Mouse (Mus musculus) ovary, postnatal 10 days (tissue): ENCODE results near the gene Gse1.

Experiments
- DNase-seq: peaks from one replicate; pipeline ENCODE4 v3.0.0; 2022; ENCODE audit warnings: low spot score

Gene Gse1

GRCm38 (mm10) chr8:120376847-120377802 lies 148.9 kb downstream of the Gse1 start:
- DNase-seq, result no peak

DNA sequence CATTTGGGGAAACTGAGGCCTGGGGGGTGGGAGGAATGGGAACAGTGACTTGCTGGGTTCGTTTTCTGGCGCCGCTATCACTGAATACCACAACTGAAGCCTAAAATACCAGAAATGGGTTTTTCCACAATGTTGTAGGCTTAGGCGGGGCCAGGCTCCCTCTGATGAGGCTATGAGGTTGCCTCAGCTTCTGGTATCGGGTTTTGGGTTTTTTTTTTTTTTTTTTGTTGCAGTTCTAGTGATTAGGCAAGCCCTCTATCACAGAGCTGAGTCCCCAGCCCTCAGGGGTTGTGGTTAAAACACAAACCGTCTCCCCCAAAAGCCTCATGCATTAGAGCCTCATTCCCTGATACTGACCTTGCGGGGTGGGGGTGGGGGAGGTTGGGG lies 149.5 kb downstream of the Gse1 start:
- no peak for DNase-seq

DNA sequence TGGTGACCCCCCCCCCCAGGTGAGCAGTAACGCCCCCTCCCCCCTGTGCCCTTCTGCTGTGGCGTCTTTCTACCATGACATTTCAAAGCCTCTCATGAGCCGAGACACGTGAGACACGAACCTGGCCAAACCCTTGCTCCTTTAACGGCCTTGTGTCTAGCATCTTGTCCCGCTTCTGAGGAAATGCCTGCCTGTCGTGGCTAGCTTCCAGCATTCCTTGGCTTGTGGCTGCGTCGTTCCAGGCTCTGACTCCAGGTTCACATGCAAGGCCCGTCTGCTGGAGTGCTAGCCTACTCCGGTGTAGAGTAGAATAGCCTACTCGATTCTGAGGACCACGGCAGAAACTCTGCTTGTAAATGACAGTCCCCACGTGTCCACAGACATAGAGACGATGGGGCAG lies 150.1 kb downstream of the Gse1 start:
- no peak for DNase-seq

DNA sequence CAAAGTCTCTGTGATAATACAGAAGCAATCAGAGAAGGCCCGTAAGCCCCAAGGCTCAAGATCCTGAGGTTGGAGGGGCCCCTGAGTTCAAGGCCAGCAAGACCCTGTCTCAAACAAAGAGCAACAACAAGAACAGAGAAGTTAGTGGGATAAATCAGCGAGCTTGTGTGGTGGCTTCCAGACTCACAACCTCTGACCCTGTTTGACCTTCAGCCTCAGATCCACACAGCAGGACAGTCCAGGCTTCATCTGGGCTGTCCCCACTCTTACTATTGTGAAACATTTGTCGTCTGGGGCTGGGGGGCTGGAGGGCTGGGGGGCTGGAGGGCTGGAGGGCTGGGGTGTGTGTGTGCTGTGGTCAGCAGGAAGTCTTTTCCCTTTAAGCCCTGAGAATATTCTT lies 150.8 kb downstream of the Gse1 start:
- DNase-seq, result no peak

DNA sequence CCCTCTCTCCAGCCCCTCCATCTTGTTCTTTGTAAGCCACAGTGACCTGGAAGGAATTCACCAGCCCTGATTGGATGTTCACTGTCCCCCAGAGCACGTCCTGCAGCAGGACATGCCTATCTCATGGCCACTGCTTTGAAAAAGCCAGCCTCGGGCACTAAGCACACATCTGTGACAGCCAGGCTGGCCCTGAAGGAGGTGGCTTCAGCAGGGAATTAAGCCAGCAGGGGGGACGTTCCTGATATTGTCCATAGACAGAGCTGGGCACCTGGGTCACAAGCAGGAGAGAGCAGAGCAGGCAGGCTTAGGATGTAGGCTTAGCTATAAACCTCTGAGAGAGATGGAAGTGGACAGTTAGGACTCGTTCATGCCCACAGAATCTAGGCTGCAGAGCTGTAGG lies 153.6 kb downstream of the Gse1 start:
- no peak for DNase-seq

DNA sequence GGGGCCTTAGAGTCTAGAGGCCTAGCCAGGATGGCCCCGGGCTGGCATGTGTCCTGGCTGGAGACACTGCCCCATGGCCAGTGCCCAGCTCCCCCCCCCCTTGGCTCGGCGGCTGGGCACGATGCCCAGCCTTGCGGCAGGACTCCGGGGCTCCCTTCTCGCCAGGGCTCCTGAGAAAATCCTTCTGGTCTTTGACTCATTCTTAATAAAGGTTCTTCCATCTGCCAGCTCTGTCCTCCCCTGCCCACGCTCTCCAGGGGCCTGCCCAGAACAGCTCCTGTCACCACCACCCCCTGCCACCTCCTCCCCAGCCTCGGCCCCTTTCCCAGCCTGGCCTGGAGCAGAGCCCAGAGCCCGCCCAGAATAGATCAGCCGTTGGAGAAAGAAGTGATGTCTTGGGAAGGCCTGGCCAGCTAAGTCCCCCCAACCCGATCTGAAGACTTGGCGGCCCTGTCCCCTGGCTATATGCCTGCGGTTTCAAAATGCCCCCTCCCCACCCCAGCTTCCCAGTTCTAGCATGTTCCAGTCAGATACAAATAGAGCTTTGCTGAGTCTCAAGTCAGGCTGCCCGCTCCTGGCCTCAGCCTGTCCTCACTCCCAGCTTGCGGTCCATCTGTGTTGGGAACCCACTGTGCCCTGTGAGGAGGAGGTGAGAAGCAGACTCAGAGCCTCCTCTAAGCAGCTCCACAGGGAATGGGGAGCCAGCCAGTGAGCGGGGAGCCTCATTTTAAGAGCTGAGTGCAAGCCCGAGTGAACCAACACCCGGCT lies 154.4 kb downstream of the Gse1 start:
- peak; percentile 59 for DNase-seq

DNA sequence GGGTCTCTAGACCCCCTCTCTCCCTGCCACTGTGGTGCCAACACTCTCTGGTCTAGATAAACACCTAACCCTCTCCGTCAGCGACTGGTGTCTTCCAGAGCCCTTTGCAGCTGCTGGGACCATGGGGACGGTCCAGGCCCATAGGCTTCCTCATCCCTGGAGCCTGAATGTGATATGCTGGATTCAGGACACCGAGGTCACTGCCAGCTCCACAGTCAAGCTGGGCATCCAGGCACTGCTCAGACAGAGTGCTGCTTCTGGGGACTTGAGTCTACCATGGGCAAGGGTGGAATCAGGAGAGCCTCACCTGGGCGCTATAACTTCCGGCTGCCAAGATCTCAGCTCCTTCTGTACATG lies 154.9 kb downstream of the Gse1 start:
- no peak for DNase-seq

DNA sequence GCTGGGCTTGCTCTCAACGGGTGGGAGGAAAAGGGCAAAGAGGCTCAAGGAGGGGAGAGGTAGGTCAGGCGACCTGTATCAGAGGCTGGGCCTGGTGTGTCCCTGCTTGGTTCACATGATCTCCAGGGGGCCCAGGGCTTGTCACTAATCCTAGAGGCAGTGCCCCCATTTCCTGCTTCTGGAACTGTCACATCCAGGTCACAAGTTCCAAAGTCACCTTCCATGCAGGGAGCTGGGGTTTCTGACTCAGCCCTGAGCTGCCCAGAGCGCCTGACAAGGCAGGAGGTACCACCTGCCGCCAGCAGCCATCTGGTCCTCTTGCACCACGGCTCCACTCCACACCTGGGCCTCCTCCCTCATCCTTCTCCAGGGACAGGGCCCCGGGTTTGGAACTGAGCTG lies 155.5 kb downstream of the Gse1 start:
- DNase-seq, result no peak

DNA sequence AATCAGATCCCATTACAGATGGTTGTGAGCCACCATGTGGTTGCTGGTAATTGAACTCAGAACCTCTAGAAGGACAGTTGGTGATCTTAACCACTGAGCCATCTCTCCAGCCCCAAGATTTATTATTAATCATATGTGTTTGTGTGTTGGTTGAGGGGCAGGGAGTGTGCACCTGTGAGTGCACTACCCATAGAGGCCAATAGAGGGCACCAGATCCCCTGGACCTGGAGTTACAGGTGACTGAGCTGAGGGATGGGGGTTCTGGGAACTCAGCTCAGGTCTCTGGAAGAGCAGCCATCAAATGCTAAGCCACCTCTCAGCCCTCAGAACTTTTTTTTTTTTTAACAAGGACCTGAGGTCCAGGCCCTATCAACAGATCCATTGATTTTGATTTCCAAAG lies 156.5 kb downstream of the Gse1 start:
- no peak for DNase-seq

DNA sequence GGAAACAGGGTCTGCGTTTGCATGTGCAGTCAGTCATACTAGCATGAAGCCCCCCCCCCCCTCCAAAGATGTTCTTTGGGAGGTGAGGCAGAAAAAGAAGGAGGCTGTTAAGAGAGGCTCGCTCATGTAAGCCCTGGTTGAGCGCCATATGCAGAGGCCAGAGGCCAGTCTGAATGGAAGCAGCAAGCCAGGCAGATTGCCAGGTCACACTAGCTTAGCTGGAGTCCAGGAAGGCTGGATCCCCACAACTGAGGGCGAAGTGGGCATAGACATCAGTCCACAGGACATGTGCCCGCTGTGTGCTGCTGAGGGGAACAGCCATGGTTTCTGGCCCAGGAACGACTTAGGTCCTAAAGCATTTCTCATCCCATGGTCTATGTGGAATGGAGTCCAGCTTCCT lies 160.0 kb downstream of the Gse1 start:
- DNase-seq, result no peak

DNA sequence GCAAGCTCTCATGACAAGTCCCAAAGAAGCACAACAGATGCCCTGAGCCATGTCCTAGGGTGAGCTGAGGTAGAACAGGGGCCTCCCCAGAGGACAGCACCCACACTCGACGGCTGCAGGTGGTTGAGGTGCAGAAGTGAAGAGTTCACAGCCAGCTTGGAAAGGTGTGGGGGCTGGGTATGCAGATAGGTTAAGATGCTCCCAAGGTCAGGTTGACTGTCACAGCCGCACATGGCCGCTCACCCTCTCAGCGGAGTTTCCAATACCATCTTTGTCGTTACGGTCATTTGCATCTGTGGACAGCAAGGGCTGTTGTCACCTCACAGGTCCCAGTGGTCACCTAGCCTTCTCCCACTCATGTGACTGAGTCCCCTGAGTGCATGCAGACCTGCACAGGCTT lies 162.3 kb downstream of the Gse1 start:
- no peak for DNase-seq

GRCm38 (mm10) chr8:120391856-120392255 lies 163.6 kb downstream of the Gse1 start:
- no peak for DNase-seq

GRCm38 (mm10) chr8:120393085-120393484 lies 164.8 kb downstream of the Gse1 start:
- no peak for DNase-seq

DNA sequence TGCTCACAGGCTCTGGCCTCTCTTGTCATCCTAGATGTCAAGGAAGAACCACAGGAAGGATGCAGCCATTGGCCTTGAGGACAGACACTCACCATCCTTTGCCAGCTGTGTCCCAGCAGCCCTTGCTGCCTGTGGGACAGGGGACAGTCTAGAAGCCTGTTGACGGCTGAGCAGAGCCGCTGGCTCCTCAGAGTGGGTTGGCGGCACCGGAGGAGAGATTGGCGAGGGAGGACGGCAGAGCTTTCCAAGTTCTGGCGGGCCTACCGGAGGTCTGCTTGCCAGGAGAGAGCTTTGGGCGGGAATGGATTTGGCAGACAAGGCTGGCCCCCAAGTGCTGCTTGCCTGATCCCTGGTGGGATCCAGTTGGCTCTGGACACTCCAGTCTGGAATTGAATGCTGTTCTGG lies 165.6 kb downstream of the Gse1 start:
- DNase-seq, result no peak

- DNase-seq, result no peak
These were observed 167.6 kb downstream of the Gse1 start for GRCm38 (mm10) chr8:120395892-120396291.

DNA sequence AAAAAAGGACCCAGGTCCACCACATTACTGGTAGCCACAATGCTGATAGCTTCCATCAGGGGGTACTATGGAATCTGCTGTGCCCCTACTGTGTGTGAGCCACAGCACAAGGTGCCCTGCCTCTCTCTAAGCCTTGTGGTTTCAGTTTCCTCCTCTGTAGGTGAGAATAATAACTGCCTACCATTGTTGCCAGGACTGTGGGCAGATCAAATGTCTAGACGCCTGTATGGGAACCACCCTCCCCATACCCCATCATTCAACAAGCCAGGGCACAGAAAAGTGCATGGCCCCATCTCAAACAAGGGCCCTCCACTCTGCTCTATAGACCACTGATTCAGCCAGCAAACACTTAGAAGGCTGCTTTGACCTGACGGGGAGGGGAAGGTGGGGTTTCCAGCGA lies 168.5 kb downstream of the Gse1 start:
- no peak for DNase-seq

- no peak for DNase-seq
These were observed 169.5 kb downstream of the Gse1 start for GRCm38 (mm10) chr8:120397444-120398411.

DNA sequence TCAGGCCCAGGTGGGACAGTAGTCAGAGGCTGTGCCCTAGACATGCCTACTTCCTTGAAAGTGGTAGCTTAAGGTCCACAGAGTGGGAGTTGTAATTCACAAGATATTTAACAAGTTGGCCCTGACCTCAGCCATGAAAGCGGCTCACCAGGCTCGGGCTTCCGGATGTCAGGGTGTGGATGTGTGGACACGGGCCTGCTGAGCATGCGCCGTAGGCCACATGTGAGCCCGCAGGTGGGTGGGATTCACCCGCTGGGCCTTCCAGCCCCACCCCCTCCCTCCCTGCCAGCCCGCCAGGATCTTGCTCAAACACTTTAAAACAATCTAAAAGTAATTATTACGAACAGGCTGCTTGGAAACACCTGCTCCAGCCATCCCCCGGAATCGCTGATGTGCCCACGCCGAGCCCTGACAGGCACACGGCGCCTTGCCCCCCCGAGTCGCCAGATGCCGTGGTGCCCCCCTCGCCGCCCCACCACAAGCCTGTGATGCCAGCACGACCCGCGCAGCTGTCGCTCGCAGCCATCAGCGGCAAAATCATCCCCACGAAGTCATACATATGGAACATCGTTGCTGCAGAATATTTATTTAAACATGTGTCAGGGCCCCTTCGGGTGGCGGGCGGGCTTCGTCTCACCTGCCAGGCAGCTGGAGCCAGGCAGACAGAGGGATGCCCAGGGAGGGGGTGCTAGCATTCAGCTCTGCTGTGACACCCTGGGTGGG lies 171.1 kb downstream of the Gse1 start:
- no peak for DNase-seq

DNA sequence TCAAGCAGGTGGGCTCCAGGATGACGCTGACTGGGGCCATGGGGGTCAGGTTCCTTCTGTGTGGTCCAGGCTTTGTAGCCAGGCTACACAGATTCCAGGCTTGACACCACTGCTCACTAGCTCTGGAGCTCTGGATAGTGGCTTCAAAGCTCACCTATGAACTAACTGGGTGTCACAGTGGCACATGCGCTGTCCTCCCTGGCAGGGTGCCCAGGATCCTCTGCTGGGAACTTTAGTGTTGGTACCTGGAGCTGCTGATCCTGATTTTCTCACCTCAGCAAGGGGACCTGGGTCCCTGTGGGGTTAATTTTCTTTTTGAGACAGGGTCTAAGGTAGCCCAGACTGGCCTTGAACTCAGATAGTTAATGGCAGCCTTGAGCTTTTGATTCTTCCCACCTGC lies 173.0 kb downstream of the Gse1 start:
- no peak for DNase-seq

DNA sequence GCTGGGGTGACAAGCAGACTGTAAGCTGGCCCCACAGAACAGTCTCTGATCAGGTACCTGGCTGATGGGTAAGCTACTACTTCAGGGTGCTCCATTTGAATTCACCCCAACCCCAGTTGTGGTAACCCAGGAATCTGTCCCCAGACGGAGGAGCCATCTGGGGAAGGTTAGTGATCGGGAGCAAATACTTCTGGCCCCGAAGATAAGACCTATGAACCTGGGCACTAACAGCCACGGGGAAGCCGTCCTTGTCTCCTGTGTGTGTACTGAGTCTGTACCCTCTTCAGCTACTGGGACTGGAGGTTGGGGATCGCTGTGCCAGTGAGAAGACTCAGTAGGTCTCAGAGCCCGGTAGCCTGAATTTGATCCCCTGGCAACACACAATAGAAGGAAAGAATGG lies 173.5 kb downstream of the Gse1 start:
- DNase-seq, result no peak

DNA sequence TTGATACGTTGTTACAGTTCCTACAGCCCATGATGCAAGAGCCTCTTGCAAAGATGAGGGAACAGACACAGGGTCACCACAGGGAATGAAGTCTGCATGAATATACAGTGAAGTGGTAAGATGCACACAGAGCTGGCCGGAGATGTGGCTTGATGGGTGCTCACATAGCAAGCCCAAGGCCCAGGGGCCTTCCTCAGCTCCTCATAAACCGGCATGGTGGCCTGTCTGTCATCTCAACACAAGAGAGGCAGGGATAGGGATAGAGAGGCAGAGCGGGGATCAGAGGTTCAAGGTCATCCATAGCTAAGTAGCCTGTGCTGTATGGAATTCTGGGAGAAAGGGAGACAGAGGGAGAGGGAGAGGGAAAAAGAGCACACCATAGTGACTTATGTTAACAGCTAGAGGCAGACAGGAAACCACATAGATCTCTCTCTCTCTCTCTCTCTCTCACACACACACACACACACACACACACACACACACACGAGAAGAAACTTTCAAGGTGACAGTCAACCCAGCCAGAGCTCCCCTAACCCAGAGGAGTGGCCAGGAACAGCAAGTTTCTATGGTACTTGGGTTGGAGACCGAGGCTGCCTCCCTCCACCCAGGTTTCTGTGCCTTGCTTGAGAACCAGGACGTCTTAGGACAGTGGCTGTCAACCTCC lies 175.5 kb downstream of the Gse1 start:
- no peak for DNase-seq
